Mouse (Mus musculus) bone marrow macrophage, adult 2 months (primary cell): ENCODE results near the gene Prkar1b.

Source experiments
- CTCF ChIP-seq: IDR thresholded peaks from 2 replicates; pipeline ENCODE4 v1.5.1; 2012; ENCODE audit warnings: low read depth, mild to moderate bottlenecking, low read length, moderate library complexity
- POLR2A ChIP-seq: IDR thresholded peaks from 2 replicates; pipeline ENCODE4 v1.6.1; 2012; ENCODE audit warnings: mild to moderate bottlenecking, low read depth, low read length, borderline replicate concordance

DNA sequence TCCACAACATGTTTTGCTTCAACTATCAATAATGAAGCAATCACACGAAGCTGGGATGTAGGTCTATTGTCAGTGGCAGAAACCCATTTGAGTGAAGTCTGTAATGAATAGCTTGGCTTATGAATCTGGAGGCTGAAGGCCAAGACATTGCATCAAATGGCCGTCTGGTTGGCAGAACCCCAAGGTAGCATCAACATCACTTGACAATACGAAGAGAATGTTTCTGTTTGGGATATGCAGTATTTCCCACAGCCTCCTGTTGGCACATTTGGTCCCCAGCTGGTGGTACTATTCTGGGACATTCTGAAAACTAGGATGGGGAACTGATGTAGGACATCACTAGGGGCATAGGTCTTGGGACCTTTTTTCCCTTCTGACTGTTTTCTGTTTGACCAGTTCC is 5.9 kb downstream of the Prkar1b start:
- no peak for TF ChIP-seq CTCF
- no peak for TF ChIP-seq POLR2A
